Mouse (Mus musculus): Measurements from ENCODE around the gene Glo1. TPM values are rescaled to one million over a fixed set of nuclear protein-coding genes. Genes with fewer than 3 reads are reported as not detected.
"Not testable (repeated sequence)": the region's sequence is repeated elsewhere in the genome, so short reads cannot be mapped to it uniquely, and the experiment has no call there.

Gene Glo1
- total RNA-seq (2021), result 100 to 1,000 TPM; 121 to 138 TPM
- long read RNA-seq, experiment 1, full-length matches to known transcripts, result 233 of 251 reads
- long read RNA-seq, experiment 1, partial matches to known transcripts, result 12 of 251 reads
- long read RNA-seq, experiment 1, other reads (novel, unspliced or antisense), result 6 of 251 reads
- long read RNA-seq, experiment 2, full-length matches to known transcripts, result 328 of 371 reads
- long read RNA-seq, experiment 2, partial matches to known transcripts, result 16 of 371 reads
- long read RNA-seq, experiment 2, other reads (novel, unspliced or antisense), result 27 of 371 reads

DNA sequence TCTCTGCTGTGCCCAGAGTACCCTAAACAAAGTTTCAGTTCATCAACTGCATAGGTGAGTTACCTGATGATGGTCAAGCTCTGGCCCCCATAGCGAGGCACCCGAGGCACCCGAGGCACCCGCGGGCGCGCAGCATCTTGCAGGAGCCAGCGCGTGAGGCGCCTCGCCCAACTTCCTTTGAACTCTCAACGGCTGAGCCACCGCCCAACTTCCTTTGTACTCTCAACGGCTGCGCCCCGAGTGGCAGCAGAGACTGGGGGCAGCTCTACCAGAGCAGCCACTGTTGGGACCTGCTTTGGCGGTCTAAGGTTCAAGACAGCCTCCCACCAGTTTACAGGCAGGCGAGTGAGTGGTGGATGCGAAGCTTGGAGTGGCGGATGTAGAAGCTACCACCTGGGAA lies at the start of gene Glo1:
TSS of gene Glo1 (minus strand) at position 153 of the 400 bp plus-strand sequence.
- DNase-seq (ENCODE audit: low spot score in 2 of 2), result not testable (repeated sequence)

DNA sequence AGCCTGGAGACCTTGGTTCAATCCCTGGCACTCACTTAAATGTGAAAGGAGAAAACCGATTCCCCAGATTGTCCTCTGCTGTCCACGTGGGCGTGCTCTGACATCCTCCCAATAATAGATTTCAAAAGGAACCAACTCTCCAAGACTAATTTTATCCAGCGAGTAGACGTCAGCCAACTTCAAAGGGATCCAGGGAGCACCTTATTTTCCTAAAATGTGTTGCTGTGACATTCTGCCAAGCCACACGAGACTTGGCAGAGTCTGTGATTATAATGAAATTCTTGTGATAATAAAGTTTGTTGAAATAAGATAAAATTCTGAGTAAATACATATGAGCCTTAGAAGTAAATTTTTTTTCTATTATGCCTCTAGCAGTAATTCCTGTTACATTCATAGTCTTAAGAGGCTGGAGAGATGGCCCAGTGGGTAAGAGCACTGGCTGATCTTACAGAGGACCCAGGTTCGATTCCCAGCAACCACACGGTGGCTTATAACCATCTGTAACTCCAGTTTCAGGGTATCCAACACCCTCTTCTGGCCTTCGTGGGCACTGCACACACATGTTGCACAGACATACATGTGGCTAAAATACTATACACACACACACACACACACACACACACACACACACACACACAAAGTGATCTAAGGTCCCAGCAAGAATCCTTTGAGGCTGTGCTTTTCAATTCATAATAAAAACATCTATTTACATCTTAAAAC lies 48.5 kb upstream of the Glo1 start:
- DNase-seq (ENCODE audit: low spot score in 2 of 2), result no peak

DNA sequence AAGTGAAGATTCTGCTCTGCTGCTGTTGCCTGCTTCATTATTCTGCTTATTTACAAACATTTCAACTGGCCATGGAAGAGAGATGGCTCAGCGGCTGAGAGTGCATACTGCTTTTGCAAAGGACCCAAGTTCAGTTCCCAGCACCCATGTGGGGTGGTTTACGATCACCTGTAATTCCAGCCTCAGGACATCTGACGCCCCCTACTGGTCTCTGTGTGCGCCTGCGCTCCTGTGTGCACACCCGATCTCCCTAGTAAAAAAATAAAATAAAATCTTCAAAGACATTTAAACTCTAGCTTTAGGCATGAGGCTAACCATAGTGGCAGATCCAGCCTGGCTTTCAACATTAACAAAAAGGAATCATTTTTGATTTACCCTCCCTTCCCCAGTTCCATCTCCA lies 46.4 kb upstream of the Glo1 start:
- DNase-seq (ENCODE audit: low spot score in 2 of 2), result no peak

DNA sequence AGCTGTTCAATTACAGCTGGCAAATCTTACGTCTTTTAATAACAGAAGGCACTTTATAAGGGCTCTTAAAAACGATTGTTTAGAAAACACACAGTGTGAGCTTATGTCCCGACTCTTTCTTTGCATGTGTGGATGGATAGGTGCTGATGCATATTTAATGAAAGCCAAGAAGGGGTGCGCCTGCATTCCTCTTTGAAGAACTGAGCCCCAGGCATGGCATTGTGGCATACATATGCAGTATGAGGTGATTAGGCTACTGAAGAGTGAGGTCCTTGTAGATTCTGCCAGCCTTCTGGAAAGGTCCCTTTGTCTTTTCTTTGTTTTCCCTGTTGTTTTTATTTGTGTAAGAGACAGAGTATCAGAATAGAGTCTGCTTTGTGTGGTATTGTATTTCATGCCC lies 45.9 kb upstream of the Glo1 start:
- no peak for DNase-seq (ENCODE audit: low spot score in 2 of 2)

DNA sequence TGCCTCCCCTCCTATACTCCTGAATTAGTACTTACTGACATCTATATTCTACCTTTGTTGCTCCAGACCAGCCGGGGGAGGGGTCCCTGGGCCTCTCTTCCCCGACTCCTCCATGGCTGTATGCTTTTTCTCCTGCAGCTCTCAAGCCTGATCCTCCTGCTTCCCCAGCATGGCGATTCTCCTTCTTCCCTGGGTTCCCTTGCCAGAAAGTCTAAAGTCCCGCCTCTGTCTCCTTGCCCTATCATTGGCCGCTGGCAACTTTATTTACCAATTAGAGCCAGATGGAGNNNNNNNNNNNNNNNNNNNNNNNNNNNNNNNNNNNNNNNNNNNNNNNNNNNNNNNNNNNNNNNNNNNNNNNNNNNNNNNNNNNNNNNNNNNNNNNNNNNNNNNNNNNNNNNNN lies 38.2 kb upstream of the Glo1 start:
- no peak for DNase-seq (ENCODE audit: low spot score in 2 of 2)

DNA sequence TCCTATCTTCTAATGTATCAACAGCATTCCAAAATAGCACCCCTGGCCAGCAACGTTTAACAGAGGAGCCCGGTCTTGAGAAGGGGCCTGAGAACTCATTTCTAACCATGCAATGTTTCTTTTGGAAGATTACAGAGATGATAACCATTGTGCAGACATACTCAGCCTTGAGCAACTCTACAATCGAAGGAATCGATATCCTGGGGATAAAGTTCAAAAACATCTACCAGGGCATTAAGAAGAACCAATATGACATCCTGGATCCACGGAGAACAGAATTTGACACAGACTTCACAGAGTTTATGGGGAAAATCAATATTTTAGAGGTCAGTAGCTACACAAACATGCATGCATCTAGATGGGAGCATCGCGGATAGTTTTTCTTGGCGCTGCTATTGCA lies 36.5 kb upstream of the Glo1 start:
- DNase-seq (ENCODE audit: low spot score in 2 of 2), result no peak

DNA sequence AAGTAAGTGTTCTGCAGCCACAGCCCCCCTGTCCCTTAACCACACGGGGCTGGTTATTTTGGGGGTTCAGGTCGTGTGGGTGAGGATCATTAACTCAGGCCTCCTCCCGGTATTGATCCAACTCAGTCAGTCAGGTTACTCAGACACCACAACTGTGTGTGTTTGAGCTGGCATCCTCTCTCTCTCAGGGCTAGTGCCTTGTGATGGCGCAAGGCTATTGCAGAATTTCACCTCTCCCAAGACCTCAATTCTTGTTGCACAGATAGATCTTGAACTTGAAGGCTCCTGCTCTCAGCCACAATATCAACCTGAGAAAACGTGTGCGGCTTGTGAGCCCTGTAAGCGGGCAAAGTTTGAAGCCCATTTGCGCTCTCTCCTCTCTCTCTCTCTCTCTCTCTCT lies 35.5 kb upstream of the Glo1 start:
- DNase-seq (ENCODE audit: low spot score in 2 of 2), result no peak

DNA sequence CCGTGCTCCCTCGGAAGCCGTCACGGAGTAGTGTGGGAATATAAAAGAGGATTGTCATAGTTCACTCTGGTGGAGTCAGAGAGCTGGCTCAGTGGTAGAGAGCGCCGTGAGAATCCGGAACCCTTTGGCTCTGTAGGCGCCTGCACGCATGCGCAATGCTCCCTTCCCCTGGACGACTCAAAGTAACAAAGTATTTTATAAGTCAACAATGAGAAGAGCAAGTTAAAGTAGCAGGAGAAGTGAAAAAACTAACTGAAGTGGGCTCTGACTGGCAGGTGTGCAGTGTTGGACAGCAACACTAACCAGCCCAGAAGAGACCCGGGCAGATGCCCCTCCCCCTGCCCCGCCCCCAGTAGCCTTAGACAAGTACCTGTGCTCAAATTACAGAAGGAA lies 31.5 kb upstream of the Glo1 start:
- DNase-seq (ENCODE audit: low spot score in 2 of 2), result peak in 1 of 2 experiments; percentile 48

DNA sequence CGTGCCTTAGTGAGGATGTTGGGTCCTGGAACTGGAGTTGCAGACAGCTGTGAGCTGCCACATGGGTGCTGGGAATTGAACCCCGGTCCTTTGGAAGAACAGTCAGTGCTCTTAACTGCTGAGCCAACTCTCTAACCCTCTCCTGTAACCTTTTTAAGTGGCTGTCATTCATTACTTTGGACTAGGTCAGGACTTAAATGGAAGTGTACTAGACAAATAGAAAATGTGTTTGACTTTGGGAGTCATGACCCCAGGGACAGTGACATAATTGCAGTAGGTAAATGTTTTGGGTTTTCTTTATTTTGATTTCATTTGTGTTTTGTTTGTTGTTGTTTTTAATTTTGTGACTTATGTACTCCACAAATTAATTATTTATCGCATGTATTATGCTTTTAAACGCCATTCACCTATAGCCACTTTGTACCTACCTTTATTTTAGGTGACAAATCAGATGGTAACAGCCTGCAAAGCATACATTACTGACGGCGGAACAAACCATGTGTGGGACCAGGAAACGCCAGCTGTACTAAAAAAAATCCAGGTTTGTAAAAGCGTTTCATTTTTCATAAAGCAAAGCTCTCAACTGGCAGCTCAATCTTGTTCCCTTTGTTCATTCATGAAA lies 31.0 kb upstream of the Glo1 start:
- DNase-seq (ENCODE audit: low spot score in 2 of 2), result no peak

DNA sequence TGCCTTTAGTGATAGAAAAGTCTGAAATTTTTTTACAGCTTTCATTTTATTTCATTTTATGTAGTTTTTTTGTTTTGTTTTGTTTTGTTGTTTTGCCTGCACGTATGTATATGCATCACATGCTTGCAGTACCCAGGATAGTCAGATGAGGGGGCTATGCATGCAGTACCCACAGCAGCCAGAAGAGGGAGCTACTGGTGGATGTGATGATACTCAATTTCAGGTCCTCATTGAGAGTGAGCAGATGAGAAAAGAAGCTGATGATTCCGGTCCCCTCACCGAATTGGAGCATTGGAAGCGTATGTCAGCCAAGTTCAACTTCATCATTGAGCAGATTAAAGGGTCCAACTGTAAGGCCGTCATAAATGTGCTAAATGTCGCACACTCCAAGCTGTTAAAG lies 26.3 kb upstream of the Glo1 start:
- no peak for DNase-seq (ENCODE audit: low spot score in 2 of 2)

DNA sequence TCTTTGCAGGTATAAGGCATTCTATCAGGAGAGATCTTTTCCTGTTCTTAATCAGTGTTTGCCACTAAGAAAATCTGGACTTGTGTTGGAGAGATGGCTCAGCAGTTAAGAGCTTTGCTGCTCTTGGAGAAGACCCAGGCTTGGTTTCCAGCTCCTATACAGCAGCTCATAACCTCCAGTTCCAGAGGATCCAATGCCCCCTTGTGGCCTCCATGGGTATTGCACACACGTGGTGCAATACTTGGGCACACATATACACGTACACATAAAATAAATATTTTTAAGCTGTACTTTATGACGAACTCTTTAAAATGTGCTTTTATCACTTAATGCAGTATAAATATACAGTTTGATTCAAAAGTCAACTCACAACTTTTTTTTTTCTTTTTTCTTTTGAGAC lies 22.1 kb upstream of the Glo1 start:
- DNase-seq (ENCODE audit: low spot score in 2 of 2), result no peak

DNA sequence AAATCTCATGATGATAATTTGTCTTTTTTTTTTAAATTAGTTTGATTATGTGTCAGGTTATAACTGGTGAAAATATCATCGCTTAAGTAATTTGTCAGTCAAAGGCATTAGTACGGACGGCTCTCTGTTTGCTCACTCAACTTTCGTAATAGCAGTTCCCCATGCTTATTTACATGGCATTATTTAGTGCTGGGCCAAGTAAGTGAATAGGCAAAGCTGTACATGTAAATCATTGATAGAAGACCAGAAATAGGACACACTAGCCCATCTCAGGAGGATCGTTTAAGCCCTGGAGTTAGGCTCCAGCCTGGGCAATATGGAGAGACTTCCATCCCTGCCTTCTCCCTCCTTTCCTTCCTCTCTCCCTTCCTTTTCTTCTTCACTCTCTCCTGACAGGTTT lies 14.2 kb upstream of the Glo1 start:
- DNase-seq (ENCODE audit: low spot score in 2 of 2), result no peak

DNA sequence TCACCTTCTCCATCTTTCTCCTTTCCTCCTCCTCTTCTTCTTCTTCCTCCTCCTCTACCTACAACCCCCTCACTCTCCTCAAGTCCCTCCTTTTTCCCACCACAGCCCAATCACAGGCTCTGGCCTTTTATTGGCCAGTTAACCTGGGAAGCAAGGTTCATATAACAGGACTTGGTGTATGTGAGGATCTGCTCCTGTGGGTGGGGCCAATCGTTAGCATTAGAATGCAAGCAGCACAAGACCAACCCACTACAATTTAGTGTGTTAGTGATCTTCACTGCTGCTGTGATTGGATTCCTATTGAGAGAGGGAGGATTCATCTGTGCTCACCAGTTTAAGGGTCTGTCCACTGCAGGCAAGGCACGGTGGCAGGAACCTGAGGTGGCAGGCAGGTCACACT lies 12.3 kb upstream of the Glo1 start:
- no peak for DNase-seq (ENCODE audit: low spot score in 2 of 2)

DNA sequence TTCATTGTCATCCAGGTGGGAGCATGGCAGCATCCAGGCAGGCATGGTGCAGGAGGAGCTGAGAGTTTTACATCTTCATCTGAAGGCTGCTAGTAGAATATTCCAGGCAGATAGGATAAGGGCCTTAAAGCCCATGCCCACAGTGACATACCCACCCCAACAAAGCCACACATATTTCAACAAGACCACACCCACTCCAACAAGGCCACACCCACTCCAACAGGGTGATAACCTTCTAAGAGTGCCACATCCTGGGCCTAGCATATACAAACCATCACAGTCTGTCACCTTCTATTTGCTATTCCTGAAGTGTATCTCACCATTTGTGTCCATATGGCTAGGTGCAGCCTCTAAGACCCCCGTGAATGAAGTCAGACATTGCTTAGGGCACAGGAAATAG lies 11.0 kb upstream of the Glo1 start:
- no peak for DNase-seq (ENCODE audit: low spot score in 2 of 2)

DNA sequence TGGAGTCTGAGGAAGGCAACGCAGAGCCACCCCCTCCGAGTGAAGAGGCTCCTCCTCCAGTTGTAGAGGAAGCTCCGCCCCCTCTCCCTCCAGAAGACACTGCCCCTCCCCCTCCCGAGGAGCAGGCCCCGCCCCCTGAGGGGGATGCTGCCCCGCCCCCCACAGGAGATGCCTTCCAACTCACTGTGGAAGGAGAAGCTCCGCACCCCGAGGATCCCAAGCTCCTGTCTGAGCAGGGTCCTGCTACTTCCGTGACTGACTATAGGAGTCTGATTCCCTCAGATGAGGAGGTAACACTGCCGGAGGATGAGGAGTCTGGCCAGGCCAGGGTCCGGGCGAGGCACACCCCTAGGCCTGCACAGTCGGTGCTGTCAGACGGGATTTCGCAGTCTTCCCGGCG lies 8.7 kb upstream of the Glo1 start:
- DNase-seq (ENCODE audit: low spot score in 2 of 2), result no peak

DNA sequence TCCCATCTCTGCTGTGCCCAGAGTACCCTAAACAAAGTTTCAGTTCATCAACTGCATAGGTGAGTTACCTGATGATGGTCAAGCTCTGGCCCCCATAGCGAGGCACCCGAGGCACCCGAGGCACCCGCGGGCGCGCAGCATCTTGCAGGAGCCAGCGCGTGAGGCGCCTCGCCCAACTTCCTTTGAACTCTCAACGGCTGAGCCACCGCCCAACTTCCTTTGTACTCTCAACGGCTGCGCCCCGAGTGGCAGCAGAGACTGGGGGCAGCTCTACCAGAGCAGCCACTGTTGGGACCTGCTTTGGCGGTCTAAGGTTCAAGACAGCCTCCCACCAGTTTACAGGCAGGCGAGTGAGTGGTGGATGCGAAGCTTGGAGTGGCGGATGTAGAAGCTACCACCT lies 2.5 kb downstream of the Glo1 start, which contains the start of gene Dnah8:
TSS of gene Dnah8 (plus strand) at position 223 of the 400 bp plus-strand sequence.
- not testable (repeated sequence) for DNase-seq (ENCODE audit: low spot score in 2 of 2)

DNA sequence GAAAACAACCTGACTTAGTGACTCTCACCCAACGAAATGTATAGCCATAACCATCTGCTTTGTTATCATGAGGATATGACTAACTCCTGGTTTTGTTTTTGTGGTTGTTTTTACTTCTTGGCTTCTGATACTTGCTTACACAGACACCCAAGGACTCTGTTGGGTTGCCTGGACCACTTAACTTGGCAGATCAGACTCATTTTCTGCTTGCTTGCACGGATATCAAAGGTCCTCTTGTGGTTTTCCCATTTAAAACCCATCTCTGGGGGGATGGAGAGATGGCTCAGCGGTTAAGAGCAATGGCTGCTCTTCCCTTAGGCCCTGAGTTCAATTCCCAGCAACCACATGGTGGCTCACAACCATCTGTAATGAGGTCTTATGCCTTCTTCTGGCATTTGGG lies 3.5 kb downstream of the Glo1 start:
- no peak for DNase-seq (ENCODE audit: low spot score in 2 of 2)

DNA sequence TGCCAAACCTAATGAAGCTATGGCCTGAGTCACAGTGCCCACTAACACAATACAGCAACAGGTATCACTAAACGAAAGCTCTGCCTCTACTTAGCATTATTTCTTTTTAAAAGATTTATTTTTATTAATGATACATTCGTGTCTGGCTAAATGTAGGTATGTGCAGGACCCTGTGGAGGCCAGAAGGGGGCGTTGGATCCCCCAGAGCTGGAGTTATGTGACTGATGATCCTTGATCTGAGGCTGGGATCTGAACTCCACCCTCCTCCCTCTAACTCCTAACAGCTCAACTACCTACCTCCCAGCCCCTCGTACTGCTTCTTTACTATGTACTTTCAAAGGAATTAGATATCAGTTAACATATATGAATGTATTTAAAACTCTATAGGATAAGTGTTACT lies 5.2 kb downstream of the Glo1 start:
- DNase-seq (ENCODE audit: low spot score in 2 of 2), result no peak

DNA sequence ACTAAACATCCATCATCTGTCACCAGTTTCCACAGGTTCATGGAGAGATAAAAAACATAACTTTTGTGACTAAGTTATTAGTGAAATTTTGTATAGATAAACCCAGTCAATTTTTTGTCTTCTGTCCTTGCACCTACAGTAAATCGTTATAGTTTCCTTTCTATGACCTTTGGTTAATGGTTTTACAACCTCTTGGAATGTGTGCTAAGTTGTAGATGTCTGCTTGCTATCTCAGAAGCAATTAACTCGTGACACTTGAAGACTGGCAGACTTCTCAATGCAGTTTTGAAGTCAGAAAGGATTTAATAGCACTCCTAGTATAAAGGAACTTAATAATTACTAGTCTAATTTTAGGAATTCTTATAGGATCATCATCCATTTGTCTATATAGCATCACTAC lies 6.1 kb downstream of the Glo1 start:
- DNase-seq (ENCODE audit: low spot score in 2 of 2), result no peak

DNA sequence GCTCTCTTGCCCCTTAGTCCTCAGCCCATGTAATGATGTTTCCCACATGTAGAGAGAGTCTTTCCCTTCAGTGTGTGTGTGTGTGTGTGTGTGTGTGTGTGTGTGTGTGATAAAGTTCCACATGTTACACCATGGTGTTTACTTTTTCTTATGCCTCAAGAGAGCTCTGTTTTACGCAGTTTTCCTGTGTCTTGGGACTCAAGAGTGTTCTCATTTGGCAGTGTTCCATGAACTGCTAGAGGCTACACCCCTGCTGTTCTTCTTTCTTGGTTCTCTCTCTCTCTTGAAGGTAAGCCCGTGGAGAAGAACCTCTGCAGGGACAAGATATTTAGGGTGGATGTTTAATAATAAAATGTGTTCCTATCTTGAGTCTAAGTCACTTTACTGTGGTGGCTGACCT lies 7.5 kb downstream of the Glo1 start:
- no peak for DNase-seq (ENCODE audit: low spot score in 2 of 2)

DNA sequence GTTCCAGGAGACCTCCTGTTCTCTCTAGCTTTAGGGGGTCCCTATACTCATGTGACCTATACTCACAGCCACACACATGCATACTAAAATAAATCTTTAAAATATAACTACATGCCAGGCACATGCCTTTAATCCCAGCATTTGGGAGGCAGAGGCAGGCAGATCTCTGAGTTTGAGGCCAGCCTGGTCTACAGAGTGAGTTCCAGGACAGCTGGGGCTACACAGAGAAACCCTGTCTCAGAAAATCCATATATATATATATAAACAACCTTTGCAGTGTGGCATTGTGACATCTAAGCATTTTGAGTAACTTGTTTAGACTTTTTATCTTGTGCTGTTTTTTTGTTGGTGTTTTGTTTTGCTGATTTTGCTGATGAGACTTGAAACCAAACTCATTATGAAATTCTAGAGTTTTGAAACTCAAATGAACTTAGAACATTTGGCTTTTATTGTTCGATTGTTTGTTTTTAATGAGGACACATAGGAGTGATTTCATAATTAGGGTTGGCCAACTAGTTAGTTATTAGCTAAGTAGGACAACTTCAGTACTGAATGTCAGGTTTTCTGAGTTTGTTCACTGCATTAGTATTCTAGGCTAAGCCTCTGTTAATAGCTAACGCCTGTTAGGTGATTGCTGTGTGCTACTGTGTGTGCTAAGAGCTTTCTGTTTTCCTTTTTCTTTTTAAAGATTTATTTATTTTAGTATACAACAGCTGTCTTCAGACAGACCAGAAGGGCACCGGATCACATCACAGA lies 8.4 kb downstream of the Glo1 start:
- DNase-seq (ENCODE audit: low spot score in 2 of 2), result no peak

DNA sequence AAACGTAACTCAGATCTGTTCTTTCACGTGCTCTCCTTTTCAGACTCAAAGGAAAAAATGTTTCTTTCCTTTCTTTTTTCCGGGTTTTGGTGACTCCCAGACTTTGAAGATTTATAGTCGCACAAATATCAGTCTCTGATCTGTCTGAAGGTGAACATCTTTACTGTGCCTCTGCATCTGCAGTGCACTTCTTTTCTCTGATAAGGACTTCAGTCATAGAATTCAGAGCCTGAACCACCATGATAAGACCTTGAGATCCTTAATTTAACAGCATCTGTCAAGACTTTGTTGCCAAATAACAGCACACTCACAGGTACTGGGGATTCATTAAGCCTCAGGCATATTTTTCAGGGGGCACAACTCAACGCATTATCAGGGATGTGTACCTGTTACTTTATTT lies 10.5 kb downstream of the Glo1 start:
- no peak for DNase-seq (ENCODE audit: low spot score in 2 of 2)
